Mouse (Mus musculus) spleen, adult 2 months (tissue): ENCODE results near the gene Cdca3.

Source experiments
- CTCF ChIP-seq: fragments of 200-500 bp; IDR thresholded peaks from 2 replicates; pipeline ENCODE4 v1.5.1; 2011; ENCODE audit warnings: mild to moderate bottlenecking, inconsistent platforms; ENCODE audit not compliant: insufficient read depth, insufficient read length, insufficient replicate concordance; ENCODE audit errors: extremely low read depth
- POLR2A ChIP-seq: fragments of 200-500 bp; IDR thresholded peaks from 2 replicates; pipeline ENCODE4 v1.6.1; 2011; ENCODE audit warnings: low read depth, low read length, inconsistent platforms

DNA sequence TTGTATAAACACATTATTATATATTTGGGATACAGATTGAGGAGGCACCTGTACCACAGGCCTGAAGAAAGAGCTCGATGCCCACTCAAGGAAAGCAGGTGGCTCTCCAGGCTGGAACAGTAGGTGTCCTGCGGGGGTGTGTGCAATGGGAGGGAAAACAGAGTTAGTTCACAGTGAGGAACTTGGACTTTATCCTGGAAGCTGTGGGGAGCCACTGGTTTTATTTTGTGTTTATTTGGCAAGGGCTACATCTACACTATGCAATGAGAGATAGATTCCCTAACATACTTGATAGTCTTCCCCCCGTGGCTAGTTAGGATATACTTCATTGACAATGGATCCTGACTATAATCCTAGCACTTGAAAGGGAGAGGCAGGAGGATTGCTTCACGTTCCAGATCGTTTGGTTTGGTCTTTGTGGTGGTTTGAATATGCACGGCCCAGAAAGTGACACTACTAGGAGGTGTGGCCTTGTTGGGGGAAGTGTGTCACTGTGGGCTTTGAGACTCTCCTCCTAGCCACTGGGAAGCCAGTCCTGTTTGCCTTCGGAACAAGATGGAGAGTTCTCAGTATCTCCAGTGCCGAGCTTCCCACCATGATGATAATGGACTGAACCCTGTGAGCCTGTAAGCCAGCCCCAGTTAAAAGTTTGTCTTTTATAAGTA is 42.5 kb upstream of the Cdca3 start:
- TF ChIP-seq CTCF (no peak), POLR2A (no peak)
